In the genomic region with DNA sequence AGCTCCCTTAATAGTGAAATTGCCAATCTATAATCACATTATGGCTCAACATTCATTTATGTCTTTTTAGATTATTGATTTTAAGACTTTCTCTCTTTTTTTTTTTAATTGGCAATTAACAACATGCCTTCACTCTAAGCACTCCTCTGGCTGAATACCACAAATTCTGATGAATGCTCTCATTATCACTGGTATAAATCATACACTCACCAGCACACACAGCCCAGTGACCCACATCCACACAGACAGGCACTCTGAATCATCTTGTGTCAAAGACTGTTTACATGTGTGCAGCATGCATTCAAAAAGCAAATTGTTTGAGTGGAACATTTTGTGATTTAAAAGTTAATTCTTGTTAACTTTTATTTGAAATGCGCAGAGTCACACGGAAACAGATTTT, we compare ENCODE assay signal across 12 mouse cellular contexts.
"Had no signal": no experiment of that assay in that cellular context is flagged by ENCODE, and none has a peak within 500 bp of the region (broad histone marks: within the 10 kb centered on the region; RNA-seq: fewer than 3 reads in every experiment).

No protein-coding gene starts in this region.

- DNase-seq: lung, adult 18-20 months; lung, embryonic 14.5 days; lung, postnatal 10 days; lung, postnatal 4 days; midbrain, embryonic 14.5 days; right cerebral cortex, adult 18-20 months; right cerebral cortex, postnatal 25 days; right cerebral cortex, postnatal 4 days; spleen, adult 18-20 months; thymus, adult 18-20 months; thymus, postnatal 25 days; thymus, postnatal 4 days had no signal
